Comparison of ENCODE assay signal across 24 mouse cellular contexts in the genomic region with DNA sequence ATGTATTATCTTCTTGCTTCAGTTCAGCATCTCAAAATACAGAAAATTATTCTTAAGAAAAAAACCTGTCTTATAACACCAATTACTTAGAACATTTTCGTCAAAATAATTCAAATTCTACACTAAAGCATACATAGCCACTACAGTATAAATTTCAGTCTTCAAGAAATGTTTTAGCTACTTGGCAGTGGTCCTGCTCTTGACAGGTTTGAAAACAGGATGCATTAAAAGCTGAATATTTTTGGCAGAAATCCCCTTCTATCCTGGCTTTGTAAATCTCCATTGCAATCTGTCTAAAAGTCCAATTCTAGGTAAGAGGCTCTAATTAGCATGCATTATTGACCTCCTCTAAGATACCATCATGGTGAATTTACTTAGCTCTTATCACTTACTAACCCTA.
DNase-seq lines count a peak whose midpoint lies in the region; ATAC-seq and TF ChIP-seq lines count a peak whose summit lies in the region.
"Had no signal": no experiment of that assay in that cellular context is flagged by ENCODE, and none has a peak within 500 bp of the region (broad histone marks: within the 10 kb centered on the region; RNA-seq: fewer than 3 reads in every experiment).

No protein-coding gene starts in this region.

- no peak overlapping the region for H3K9ac ChIP-seq in embryonic facial prominence, embryonic 14.5 days (ENCODE audit: low read depth, low read length)
- no peak overlapping the region for H3K9ac ChIP-seq in hindbrain, postnatal 0 days (replicated peaks; ENCODE audit: low read length)
- H3K9ac ChIP-seq in hindbrain, embryonic 13.5 days = no peak overlapping the region
- no peak overlapping the region for H3K9ac ChIP-seq in intestine, embryonic 15.5 days
- H3K9ac ChIP-seq: embryonic facial prominence, embryonic 12.5 days; heart, embryonic 15.5 days; hindbrain, embryonic 14.5 days had no signal

- H3K4me1 ChIP-seq in embryonic facial prominence, embryonic 14.5 days (ENCODE audit: control insufficient read depth, insufficient read depth, low read length) = no peaks in the 10 kb centered on the region
- no peaks in the 10 kb centered on the region for H3K4me1 ChIP-seq in embryonic facial prominence, embryonic 10.5 days
- no peaks in the 10 kb centered on the region for H3K4me1 ChIP-seq in hindbrain, postnatal 0 days (ENCODE audit: insufficient read depth, low read length)
- H3K4me1 ChIP-seq in hindbrain, embryonic 13.5 days (replicated peaks) = no peaks in the 10 kb centered on the region
- H3K4me1 ChIP-seq in intestine, embryonic 15.5 days (replicated peaks) = no peaks in the 10 kb centered on the region
- H3K4me1 ChIP-seq: embryonic facial prominence, embryonic 12.5 days; heart, embryonic 15.5 days had no signal

- H3K4me2 ChIP-seq in embryonic facial prominence, embryonic 14.5 days (ENCODE audit: low read depth, low read length) = no peak overlapping the region
- H3K4me2 ChIP-seq in hindbrain, postnatal 0 days (ENCODE audit: low read depth, low read length) = no peak overlapping the region
- H3K4me2 ChIP-seq in hindbrain, embryonic 13.5 days = no peak overlapping the region
- H3K4me2 ChIP-seq in intestine, embryonic 15.5 days (replicated peaks) = no peak overlapping the region
- H3K4me2 ChIP-seq: embryonic facial prominence, embryonic 12.5 days; heart, embryonic 11.5 days; heart, embryonic 15.5 days; hindbrain, embryonic 14.5 days had no signal

- WGBS in embryonic facial prominence, embryonic 14.5 days = 75% methylated on average over 1 of the region's 1 CpGs
- WGBS in embryonic facial prominence, embryonic 10.5 days = 84% methylated on average over 1 of the region's 1 CpGs
- WGBS in hindbrain, postnatal 0 days = 82% methylated on average over 1 of the region's 1 CpGs
- 86% methylated on average over 1 of the region's 1 CpGs for WGBS in hindbrain, embryonic 13.5 days
- WGBS in intestine, embryonic 15.5 days = 82% methylated on average over 1 of the region's 1 CpGs

- no peak for TF ChIP-seq CTCF in hindbrain, postnatal 0 days (IDR thresholded peaks at IDR 0.05; ENCODE audit: low read depth)

- no peak overlapping the region for H3K4me3 ChIP-seq in embryonic facial prominence, embryonic 14.5 days (ENCODE audit: low read depth, low read length)
- no peak overlapping the region for H3K4me3 ChIP-seq in embryonic facial prominence, embryonic 10.5 days
- no peak overlapping the region for H3K4me3 ChIP-seq in hindbrain, postnatal 0 days (ENCODE audit: low read length)
- no peak overlapping the region for H3K4me3 ChIP-seq in hindbrain, embryonic 13.5 days
- no peak overlapping the region for H3K4me3 ChIP-seq in intestine, embryonic 15.5 days (replicated peaks)
- H3K4me3 ChIP-seq: embryonic facial prominence, embryonic 12.5 days; heart, adult 2 months; heart, embryonic 15.5 days had no signal

- H3K27me3 ChIP-seq in embryonic facial prominence, embryonic 14.5 days (replicated peaks; ENCODE audit: control insufficient read depth, insufficient read depth, low read length) = no peaks in the 10 kb centered on the region
- H3K27me3 ChIP-seq in embryonic facial prominence, embryonic 10.5 days (replicated peaks; ENCODE audit: low read depth, poor library complexity, severe bottlenecking) = no peaks in the 10 kb centered on the region
- no peaks in the 10 kb centered on the region for H3K27me3 ChIP-seq in hindbrain, postnatal 0 days (ENCODE audit: insufficient read depth, low read length)
- H3K27me3 ChIP-seq in hindbrain, embryonic 13.5 days = no peaks in the 10 kb centered on the region
- no peaks in the 10 kb centered on the region for H3K27me3 ChIP-seq in intestine, embryonic 15.5 days (replicated peaks)
- H3K27me3 ChIP-seq: CH12.LX; embryonic facial prominence, embryonic 12.5 days; heart, embryonic 15.5 days; Patski had no signal

- no peak for ATAC-seq in embryonic facial prominence, embryonic 14.5 days (ENCODE audit: low read depth)
- no peak for ATAC-seq in hindbrain, postnatal 0 days
- ATAC-seq in hindbrain, embryonic 13.5 days (ENCODE audit: low FRiP score) = no peak
- ATAC-seq in intestine, embryonic 15.5 days = no peak
- ATAC-seq: activated CD4-positive, CD25-positive, alpha-beta regulatory T cell, adult 4 months; intestine, postnatal 0 days; Patski had no signal

- H3K36me3 ChIP-seq in embryonic facial prominence, embryonic 14.5 days (ENCODE audit: control insufficient read depth, insufficient read depth, low read length) = no peaks in the 10 kb centered on the region
- H3K36me3 ChIP-seq in embryonic facial prominence, embryonic 10.5 days (replicated peaks) = no peaks in the 10 kb centered on the region
- H3K36me3 ChIP-seq in hindbrain, postnatal 0 days (ENCODE audit: insufficient read depth, low read length) = no peaks in the 10 kb centered on the region
- no peaks in the 10 kb centered on the region for H3K36me3 ChIP-seq in hindbrain, embryonic 13.5 days
- H3K36me3 ChIP-seq in intestine, embryonic 15.5 days = no peaks in the 10 kb centered on the region
- H3K36me3 ChIP-seq: embryonic facial prominence, embryonic 12.5 days; heart, embryonic 15.5 days had no signal

- H3K9me3 ChIP-seq in embryonic facial prominence, embryonic 14.5 days (ENCODE audit: control insufficient read depth, low read length) = 0 out of 2 replicates have a peak, but pooled peaks cover 3% of the 10 kb centered on the region
- H3K9me3 ChIP-seq in embryonic facial prominence, embryonic 10.5 days = no peaks in the 10 kb centered on the region
- no peaks in the 10 kb centered on the region for H3K9me3 ChIP-seq in hindbrain, postnatal 0 days (ENCODE audit: low read length)
- H3K9me3 ChIP-seq in hindbrain, embryonic 13.5 days = no peaks in the 10 kb centered on the region
- H3K9me3 ChIP-seq in intestine, embryonic 15.5 days = no peaks in the 10 kb centered on the region
- H3K9me3 ChIP-seq: embryonic facial prominence, embryonic 12.5 days; heart, embryonic 15.5 days had no signal

- H3K27ac ChIP-seq in embryonic facial prominence, embryonic 14.5 days (replicated peaks; ENCODE audit: low read depth, low read length) = no peak overlapping the region
- H3K27ac ChIP-seq in embryonic facial prominence, embryonic 10.5 days (replicated peaks) = no peak overlapping the region
- no peak overlapping the region for H3K27ac ChIP-seq in hindbrain, postnatal 0 days
- H3K27ac ChIP-seq in hindbrain, embryonic 13.5 days = no peak overlapping the region
- no peak overlapping the region for H3K27ac ChIP-seq in intestine, embryonic 15.5 days
- H3K27ac ChIP-seq: embryonic facial prominence, embryonic 12.5 days; heart, adult 2 months; heart, embryonic 15.5 days; hindbrain, embryonic 14.5 days had no signal

- peak; percentile 5 for DNase-seq in embryonic facial prominence, embryonic 14.5 days (ENCODE audit: low spot score)
- no peak for DNase-seq in embryonic facial prominence, embryonic 10.5 days (ENCODE audit: low spot score)
- DNase-seq in hindbrain, postnatal 0 days (ENCODE audit: low spot score) = peak; percentile 24
- DNase-seq in brain, adult 2 months (ENCODE audit: low read depth, low spot score) = peak; percentile 43
- DNase-seq in brain, embryonic 18.5 days (ENCODE audit: low read depth, low spot score) = peak; percentile 40
- DNase-seq in layer of hippocampus, adult 18-20 months (ENCODE audit: low spot score in 2 of 2) = no peak
- DNase-seq: adrenal gland, postnatal 14 days; cerebellum, adult 11 months; cerebellum, adult 9-10 months; embryo, embryonic 11 days; gastrocnemius, postnatal 10 days; heart, adult 2 months; heart, postnatal 14 days; kidney, adult 8-10 months had no signal

Comparison
In these comparisons a context has a peak if more than half of its experiments do, and no peak if none do; other contexts are left out.
1. DNase-seq: peak in embryonic facial prominence, embryonic 14.5 days (single experiment), hindbrain, postnatal 0 days (single experiment), brain, adult 2 months (single experiment) and brain, embryonic 18.5 days (single experiment); none in embryonic facial prominence, embryonic 10.5 days (single experiment) and layer of hippocampus, adult 18-20 months (0 of 2).